Mouse (Mus musculus) 416B (cell line): Measurements from ENCODE around the gene Aldh5a1.
"Not testable (repeated sequence)": the region's sequence is repeated elsewhere in the genome, so short reads cannot be mapped to it uniquely, and the experiment has no call there.

Experiments
- DNase-seq: peaks from one replicate; pipeline ENCODE4 v3.0.0; 2011; ENCODE audit warnings: low read depth

The Aldh5a1 gene

GRCm38 (mm10) chr13:24937108-24937838 is at the start of gene Aldh5a1:
TSS of gene Aldh5a1 (minus strand) at chr13:24937661.
- peak; percentile 42 for DNase-seq

- no peak for DNase-seq
Observed at GRCm38 (mm10) chr13:24985435-24985834, 48.0 kb upstream of the Aldh5a1 start.

DNA sequence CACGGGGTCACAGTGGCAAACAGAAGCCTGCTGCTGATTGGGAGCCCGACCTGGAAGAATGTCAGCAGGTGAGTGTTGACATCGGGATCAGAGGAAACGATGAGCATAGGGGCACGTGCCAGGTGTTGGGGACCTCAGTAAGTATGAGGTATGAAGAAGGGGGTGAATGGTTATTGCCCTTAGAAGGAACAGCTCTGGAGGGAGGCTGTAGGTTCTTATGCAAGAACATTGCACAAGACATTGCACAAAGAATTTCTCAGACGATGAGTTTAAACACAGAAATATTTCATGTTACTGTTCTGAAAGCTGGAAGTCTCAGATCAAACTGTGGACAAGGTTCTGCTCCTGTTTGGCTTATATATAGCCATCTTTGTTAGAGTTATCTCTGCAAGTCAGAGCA is 43.6 kb upstream of the Aldh5a1 start:
- DNase-seq, result peak; percentile 54

- DNase-seq, result no peak
Observed at GRCm38 (mm10) chr13:24977820-24978342, 40.4 kb upstream of the Aldh5a1 start.

DNA sequence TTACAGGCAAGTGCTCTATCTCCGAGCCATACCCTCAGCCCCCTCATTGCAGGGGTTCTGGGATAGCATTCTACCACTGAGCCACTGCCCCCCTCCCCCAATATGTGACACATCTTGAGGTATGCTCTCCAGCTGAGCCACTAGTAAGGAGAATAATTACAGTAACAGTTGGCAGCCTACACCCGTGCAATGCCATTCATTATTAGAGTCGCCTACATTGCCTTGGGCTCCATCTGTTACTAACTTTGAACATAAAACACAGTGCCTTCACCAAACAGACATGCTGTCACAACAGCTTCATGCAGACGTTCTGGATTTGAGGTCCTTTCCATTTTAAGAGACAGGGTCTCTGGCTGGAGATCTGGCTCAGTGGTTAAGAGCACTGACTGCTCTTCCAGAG is 38.9 kb upstream of the Aldh5a1 start:
- DNase-seq, result no peak

DNA sequence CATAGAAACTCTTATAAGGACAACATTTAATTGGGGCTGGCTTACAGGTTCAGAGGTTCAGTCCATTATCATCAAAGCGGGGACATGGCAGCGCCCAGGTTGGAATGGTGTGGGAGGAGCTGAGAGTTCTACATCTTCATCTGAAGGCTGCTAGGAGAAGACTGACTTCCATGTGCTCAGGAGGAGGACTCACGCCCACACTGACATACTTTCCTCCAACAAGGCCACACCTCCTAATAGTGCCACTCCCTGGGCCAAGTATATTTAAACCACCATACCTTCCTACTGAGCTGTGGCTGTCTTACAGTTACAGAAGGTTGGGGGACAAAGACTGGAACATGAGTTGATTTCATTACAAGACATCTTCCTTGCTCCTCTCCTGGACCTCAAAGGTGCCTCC is 34.3 kb upstream of the Aldh5a1 start:
- DNase-seq, result not testable (repeated sequence)

- no peak for DNase-seq
Observed at GRCm38 (mm10) chr13:24965846-24966201, 28.4 kb upstream of the Aldh5a1 start.

DNA sequence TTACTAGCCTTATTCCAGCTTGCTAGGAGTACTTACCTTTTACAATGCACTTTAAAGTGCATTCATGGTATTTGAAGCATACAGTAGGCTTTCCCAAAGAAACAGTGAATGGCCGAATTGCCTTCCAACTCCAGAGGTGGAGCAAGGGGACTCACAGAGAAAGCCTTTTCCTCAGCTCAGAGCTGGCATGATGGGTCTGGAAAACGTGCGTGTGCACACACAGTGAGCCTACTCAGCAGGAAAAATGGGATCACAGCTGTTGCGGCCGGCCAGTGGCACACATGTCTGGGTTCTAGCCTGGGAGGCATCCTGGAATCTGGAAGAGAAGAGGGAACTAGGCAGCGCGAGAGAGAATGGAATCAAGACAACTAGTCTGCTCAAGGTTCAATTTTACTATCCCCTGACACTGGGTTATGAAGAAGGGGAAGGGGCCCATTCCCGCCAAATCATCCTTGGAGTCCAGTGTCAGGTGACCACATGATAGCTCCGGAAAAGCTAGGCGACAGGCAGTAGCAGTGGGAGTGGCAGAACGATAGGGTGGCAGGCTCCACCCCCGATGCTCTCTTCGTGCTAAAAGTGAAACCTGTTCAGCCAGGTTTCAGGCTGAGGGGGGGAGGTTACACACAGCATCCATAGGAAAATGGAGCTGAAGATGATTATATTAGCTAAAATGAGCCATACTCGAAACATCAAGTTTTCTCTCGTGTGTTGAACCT is 27.8 kb upstream of the Aldh5a1 start:
- peak; percentile 37 for DNase-seq

DNA sequence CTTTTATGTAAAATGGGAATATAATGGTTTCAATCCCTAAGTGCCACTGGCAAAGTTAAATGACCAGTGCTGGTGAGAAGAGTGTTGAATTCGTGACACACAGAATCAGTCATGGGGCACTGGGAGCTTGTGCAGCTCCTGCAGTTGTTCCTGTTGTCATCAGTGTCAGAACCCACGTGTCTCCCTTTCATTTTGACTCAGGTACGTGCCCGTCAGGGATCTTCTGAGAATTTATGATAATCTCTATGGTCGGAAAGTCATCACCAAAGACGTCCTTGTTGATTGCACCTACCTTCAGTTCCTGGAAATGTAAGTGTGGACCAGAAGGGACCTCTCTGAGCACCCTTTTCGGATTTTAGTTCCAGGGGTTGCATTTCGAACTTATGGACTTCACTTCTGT is 24.7 kb upstream of the Aldh5a1 start:
- no peak for DNase-seq

DNA sequence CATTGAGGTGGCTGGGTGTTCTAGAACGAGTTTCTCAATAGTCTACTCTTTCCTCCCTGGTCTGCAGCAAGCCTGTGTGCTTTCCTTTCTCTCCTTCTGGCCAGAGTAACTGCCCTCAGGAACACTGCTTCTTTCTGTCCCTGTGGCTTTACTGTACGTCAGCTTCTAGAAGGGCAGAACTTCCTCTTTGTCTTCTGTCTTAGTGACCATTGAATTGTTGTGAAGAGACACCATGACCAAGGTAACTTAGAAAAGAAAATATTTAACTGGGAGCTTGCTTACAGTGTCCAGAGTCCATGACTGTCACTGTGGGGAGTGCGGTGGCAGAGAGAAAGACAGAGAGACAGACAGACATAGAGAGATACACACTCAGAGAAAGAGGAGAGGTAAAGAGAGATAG is 22.6 kb upstream of the Aldh5a1 start:
- peak; percentile 46 for DNase-seq

DNA sequence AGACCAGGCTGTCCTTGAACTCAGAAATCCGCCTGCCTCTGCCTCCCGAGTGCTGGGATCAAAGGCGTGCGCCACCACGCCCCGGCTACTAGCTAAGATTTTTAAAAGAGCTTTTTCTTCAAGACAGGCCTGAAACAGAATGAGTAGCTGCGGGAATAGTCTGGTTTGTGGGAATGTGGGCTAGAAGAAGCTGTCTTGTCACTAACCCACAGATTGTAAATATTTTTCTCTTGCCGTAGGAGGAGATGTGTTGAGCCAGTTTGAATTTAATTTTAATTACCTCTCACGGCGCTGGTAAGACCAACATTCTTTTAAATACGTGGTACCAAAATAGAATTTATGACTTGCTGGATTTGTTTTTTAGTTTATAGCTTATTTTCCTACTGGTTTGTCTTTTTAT is 21.2 kb upstream of the Aldh5a1 start:
- no peak for DNase-seq

DNA sequence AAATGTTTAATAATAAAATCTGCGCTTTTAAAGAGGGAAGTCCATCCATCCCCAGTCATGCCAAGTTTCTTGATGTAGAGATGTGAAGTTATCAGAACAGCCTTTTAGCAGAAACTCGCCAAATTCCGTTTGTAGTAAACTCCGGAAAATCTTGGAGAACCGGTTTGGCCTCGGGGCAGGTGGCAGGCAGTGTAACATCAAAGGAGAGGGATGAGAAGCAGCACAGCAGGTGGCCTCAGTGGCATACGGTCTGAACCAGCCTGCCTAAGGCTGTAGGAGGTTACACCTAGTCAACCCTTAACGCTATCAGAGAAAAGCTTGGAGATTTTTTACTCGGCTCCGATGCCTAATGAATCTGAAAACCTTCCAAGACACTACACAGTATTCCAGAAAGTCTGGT is 18.0 kb upstream of the Aldh5a1 start:
- no peak for DNase-seq

DNA sequence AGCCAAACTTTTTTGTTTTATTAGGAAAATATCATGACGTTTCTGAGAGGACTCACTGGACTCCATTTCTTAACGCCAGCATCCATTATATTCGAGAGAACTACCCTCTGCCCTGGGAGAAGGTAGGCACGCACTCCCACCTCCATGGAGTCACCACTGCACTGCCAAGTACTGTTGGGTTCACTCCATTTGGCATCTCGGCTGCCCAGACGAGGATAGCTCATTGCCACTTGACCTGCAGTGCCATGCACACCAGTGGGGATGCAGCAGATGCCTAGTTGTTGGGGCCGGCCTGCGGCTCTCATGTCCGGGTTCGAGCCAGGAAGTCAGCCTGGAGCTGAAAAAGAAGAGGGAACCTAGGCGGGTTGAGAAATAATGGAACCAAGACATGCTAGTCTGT is 17.6 kb upstream of the Aldh5a1 start:
- no peak for DNase-seq

GRCm38 (mm10) chr13:24952659-24953058 is 15.2 kb upstream of the Aldh5a1 start:
- no peak for DNase-seq

GRCm38 (mm10) chr13:24948870-24949269 is 11.4 kb upstream of the Aldh5a1 start:
- DNase-seq, result peak; percentile 69

- no peak for DNase-seq
Observed at GRCm38 (mm10) chr13:24947158-24947557, 9.7 kb upstream of the Aldh5a1 start.

DNA sequence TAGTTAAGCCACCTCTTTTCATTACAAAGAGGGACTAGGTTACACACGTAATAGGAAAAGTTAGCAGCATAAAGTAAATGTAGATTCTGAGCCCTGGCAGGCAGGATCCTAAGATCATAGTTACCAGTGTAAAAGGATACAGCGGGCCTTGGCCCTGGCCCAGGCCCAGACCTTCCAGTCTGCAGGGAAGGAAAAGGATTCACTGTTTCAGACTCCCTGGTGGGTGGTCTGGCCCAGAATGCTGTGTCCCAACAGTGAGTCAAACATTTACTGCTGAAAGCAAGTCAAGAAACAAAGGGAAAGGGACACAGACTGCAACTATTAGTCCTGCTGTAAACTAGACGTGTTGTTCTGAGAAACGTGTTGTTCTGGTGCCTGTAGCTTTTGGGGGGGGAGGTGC is 8.1 kb upstream of the Aldh5a1 start:
- DNase-seq, result no peak

GRCm38 (mm10) chr13:24943303-24943702 is 5.8 kb upstream of the Aldh5a1 start:
- DNase-seq, result no peak

GRCm38 (mm10) chr13:24942512-24943282 is 5.2 kb upstream of the Aldh5a1 start, which contains the start of gene Gpld1:
TSS of gene Gpld1 (plus strand) at chr13:24943152.
- no peak for DNase-seq

DNA sequence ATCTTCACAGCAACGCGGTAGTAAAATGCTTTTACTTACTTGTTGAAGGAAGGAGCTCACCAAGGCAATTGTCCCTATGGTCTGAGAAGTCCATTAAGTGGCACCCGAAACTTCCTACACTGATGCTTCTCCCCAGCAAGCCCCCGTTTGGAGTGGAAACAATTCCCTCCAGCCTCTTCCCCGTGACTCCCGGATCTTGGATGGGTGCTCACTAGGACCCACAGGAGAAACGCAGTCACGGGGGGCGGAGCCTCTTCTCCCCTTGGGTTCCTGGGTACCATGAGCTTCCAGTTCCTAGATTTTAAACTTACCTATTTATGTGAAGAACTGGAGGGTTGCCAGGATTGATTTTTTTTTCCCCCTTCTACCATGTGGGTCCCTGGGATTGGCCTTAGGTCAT is 2.0 kb upstream of the Aldh5a1 start:
- no peak for DNase-seq

DNA sequence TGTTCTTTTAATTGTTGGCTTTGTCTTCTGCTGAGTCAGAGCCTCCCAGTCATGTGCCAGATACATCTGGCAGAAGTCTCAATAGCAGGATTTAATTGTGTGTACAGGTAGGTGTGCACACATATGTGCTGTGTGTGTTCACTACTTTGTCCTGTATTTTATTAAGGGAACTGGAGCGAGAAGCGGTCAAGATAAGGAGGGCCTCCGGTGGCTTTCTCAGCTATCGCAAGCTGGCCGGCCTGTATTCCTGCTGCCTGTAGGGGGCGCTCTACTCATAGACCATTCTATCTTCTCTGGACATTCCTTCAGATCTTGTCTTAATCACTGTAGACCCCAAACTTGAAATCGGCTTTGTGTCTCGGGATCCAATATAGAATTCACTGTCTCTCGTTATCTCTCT is 1.2 kb upstream of the Aldh5a1 start:
- peak; percentile 78 for DNase-seq

GRCm38 (mm10) chr13:24937839-24938166 is 342 bp upstream of the Aldh5a1 start:
- peak; percentile 42 for DNase-seq

- DNase-seq, result no peak
Observed at GRCm38 (mm10) chr13:24936772-24937107, 721 bp downstream of the Aldh5a1 start.
